ENCODE assay signal across 11 mouse cellular contexts in genomic region chr5:52655992-52656391, GRCm38 (mm10). TPM values are rescaled to one million over a fixed set of nuclear protein-coding genes. Genes with fewer than 3 reads are reported as not detected.
DNase-seq lines count a peak whose midpoint lies in the region; ATAC-seq and TF ChIP-seq lines count a peak whose summit lies in the region.
"Had no signal": no experiment of that assay in that cellular context is flagged by ENCODE, and none has a peak within 500 bp of the region (broad histone marks: within the 10 kb centered on the region; RNA-seq: fewer than 3 reads in every experiment).

No protein-coding gene starts in this region.

- no peak overlapping the region for H3K27ac ChIP-seq in forebrain, embryonic 14.5 days (ENCODE audit: low read depth, low read length)
- H3K27ac ChIP-seq in forebrain, embryonic 12.5 days, result no peak overlapping the region
- H3K27ac ChIP-seq in layer of hippocampus, adult 2 months, result no peak overlapping the region
- no peak overlapping the region for H3K27ac ChIP-seq in midbrain, embryonic 13.5 days
- H3K27ac ChIP-seq in kidney, embryonic 14.5 days (ENCODE audit: low read depth, low read length), result no peak overlapping the region
- H3K27ac ChIP-seq: embryonic facial prominence, embryonic 15.5 days had no signal

- peaks cover 13% of the 10 kb centered on the region for H3K36me3 ChIP-seq in forebrain, embryonic 14.5 days (ENCODE audit: control insufficient read depth, insufficient read depth, low read length)
- peaks cover 19% of the 10 kb centered on the region for H3K36me3 ChIP-seq in forebrain, embryonic 12.5 days (replicated peaks)
- H3K36me3 ChIP-seq in midbrain, embryonic 13.5 days, result peaks cover 28% of the 10 kb centered on the region
- peaks cover 21% of the 10 kb centered on the region for H3K36me3 ChIP-seq in kidney, embryonic 14.5 days (ENCODE audit: control insufficient read depth, insufficient read depth, low read length)

- no peak for ATAC-seq in forebrain, embryonic 14.5 days
- ATAC-seq in forebrain, embryonic 12.5 days (ENCODE audit: low FRiP score), result no peak
- peak; percentile 40 for ATAC-seq in midbrain, embryonic 13.5 days
- ATAC-seq in kidney, embryonic 14.5 days (ENCODE audit: low FRiP score, low TSS enrichment), result no peak

- peak; percentile 63 for DNase-seq in forebrain, embryonic 14.5 days (ENCODE audit: low spot score)
- DNase-seq in layer of hippocampus, adult 2 months (ENCODE audit: low spot score in 2 of 2), result peak; percentile 15 to 31
- DNase-seq in layer of hippocampus, postnatal 36 days, result no peak
- peak; percentile 14 for DNase-seq in MN1 (ENCODE audit: low spot score)
- no peak for DNase-seq in testis, postnatal 10 days (ENCODE audit: low spot score)
- DNase-seq: adrenal gland, postnatal 14 days; gastrocnemius, postnatal 25 days had no signal

- H3K4me3 ChIP-seq in forebrain, embryonic 14.5 days (ENCODE audit: low read depth, low read length), result no peak overlapping the region
- H3K4me3 ChIP-seq in forebrain, embryonic 12.5 days (replicated peaks), result no peak overlapping the region
- H3K4me3 ChIP-seq in layer of hippocampus, adult 2 months, result no peak overlapping the region
- H3K4me3 ChIP-seq in midbrain, embryonic 13.5 days (replicated peaks), result no peak overlapping the region
- no peak overlapping the region for H3K4me3 ChIP-seq in kidney, embryonic 14.5 days (ENCODE audit: low read length)
- H3K4me3 ChIP-seq: embryonic facial prominence, embryonic 15.5 days had no signal

- WGBS in forebrain, embryonic 14.5 days, result 80% methylated on average over 8 of the region's 8 CpGs
- WGBS in forebrain, embryonic 12.5 days, result 84% methylated on average over 8 of the region's 8 CpGs
- WGBS in midbrain, embryonic 13.5 days, result 76% methylated on average over 8 of the region's 8 CpGs
- WGBS in kidney, embryonic 14.5 days, result 75% methylated on average over 8 of the region's 8 CpGs

- no peaks in the 10 kb centered on the region for H3K9me3 ChIP-seq in forebrain, embryonic 14.5 days (replicated peaks; ENCODE audit: control insufficient read depth, low read length)
- H3K9me3 ChIP-seq in forebrain, embryonic 12.5 days, result no peaks in the 10 kb centered on the region
- H3K9me3 ChIP-seq in midbrain, embryonic 13.5 days, result no peaks in the 10 kb centered on the region
- no peaks in the 10 kb centered on the region for H3K9me3 ChIP-seq in kidney, embryonic 14.5 days (ENCODE audit: control insufficient read depth, low read length)
- H3K9me3 ChIP-seq: embryonic facial prominence, embryonic 15.5 days had no signal

- no peak overlapping the region for H3K9ac ChIP-seq in forebrain, embryonic 14.5 days (ENCODE audit: low read length)
- H3K9ac ChIP-seq in forebrain, embryonic 12.5 days, result no peak overlapping the region
- H3K9ac ChIP-seq in midbrain, embryonic 13.5 days (replicated peaks), result no peak overlapping the region
- no peak overlapping the region for H3K9ac ChIP-seq in kidney, embryonic 14.5 days (ENCODE audit: low read depth, low read length)
- H3K9ac ChIP-seq: embryonic facial prominence, embryonic 15.5 days had no signal

- H3K27me3 ChIP-seq in forebrain, embryonic 14.5 days (replicated peaks; ENCODE audit: control insufficient read depth, insufficient read depth, low read length), result no peaks in the 10 kb centered on the region
- H3K27me3 ChIP-seq in forebrain, embryonic 12.5 days, result no peaks in the 10 kb centered on the region
- no peaks in the 10 kb centered on the region for H3K27me3 ChIP-seq in midbrain, embryonic 13.5 days
- H3K27me3 ChIP-seq in kidney, embryonic 14.5 days (ENCODE audit: control insufficient read depth, insufficient read depth, low read length), result no peaks in the 10 kb centered on the region
- H3K27me3 ChIP-seq: embryonic facial prominence, embryonic 15.5 days had no signal

- peak; percentile 78 for TF ChIP-seq CTCF in layer of hippocampus, adult 2 months (conservative IDR thresholded peaks at IDR 0.05)

- H3K4me1 ChIP-seq in forebrain, embryonic 14.5 days (ENCODE audit: control insufficient read depth, insufficient read depth, low read length), result no peaks in the 10 kb centered on the region
- H3K4me1 ChIP-seq in forebrain, embryonic 12.5 days, result no peaks in the 10 kb centered on the region
- H3K4me1 ChIP-seq in midbrain, embryonic 13.5 days (replicated peaks), result no peaks in the 10 kb centered on the region
- no peaks in the 10 kb centered on the region for H3K4me1 ChIP-seq in kidney, embryonic 14.5 days (ENCODE audit: control insufficient read depth, insufficient read depth, low read length)
- H3K4me1 ChIP-seq: embryonic facial prominence, embryonic 15.5 days had no signal

- no peak overlapping the region for H3K4me2 ChIP-seq in forebrain, embryonic 14.5 days (ENCODE audit: low read length)
- no peak overlapping the region for H3K4me2 ChIP-seq in forebrain, embryonic 12.5 days
- H3K4me2 ChIP-seq in midbrain, embryonic 13.5 days (replicated peaks), result no peak overlapping the region
- no peak overlapping the region for H3K4me2 ChIP-seq in kidney, embryonic 14.5 days (replicated peaks; ENCODE audit: low read depth, low read length)
- H3K4me2 ChIP-seq: embryonic facial prominence, embryonic 15.5 days had no signal

RNA-seq across cellular contexts. Expression of gene Sepsecs, which starts 13.5 kb away (rescaled TPM):
- 6.8 and 8.2 TPM in 2 replicates for polyA plus RNA-seq in forebrain, embryonic 14.5 days (2014; fragmentation: Nextera tagmentation; extraction: Ambion mirVana)
- 9.1 and 9.7 TPM in 2 replicates for polyA plus RNA-seq in forebrain, embryonic 12.5 days (2016; fragmentation: Nextera tagmentation; extraction: Ambion mirVana)
- total RNA-seq in layer of hippocampus, adult 2 months (2021), result 10 to 100 TPM; 10.5 to 10.6 TPM
- 10 to 100 TPM; 10.1 to 10.6 TPM for total RNA-seq in layer of hippocampus, postnatal 36 days (2021)
- 8.0 and 8.3 TPM in 2 replicates for polyA plus RNA-seq in midbrain, embryonic 13.5 days (2015; fragmentation: Nextera tagmentation; extraction: Ambion mirVana)
- 4.2 and 9.2 TPM in 2 replicates for polyA plus RNA-seq in kidney, embryonic 14.5 days (2014; fragmentation: Nextera tagmentation; extraction: Ambion mirVana)

Comparison
In these comparisons a context has a peak if more than half of its experiments do, and no peak if none do; other contexts are left out.
1. DNase-seq: peak in forebrain, embryonic 14.5 days (single experiment), layer of hippocampus, adult 2 months (2 of 2) and MN1 (single experiment); none in layer of hippocampus, postnatal 36 days (0 of 2) and testis, postnatal 10 days (single experiment).